Mouse (Mus musculus): ENCODE data around the gene Decr2. TPM values are rescaled to one million over a fixed set of nuclear protein-coding genes. Genes with fewer than 3 reads are reported as not detected.

The Decr2 gene
- polyA plus RNA-seq, 1 experiment = 24.3 TPM

- Histone ChIP-seq H3K9me3 (replicated peaks; ENCODE audit: control insufficient read depth, insufficient read depth, low read length, poor library complexity, severe bottlenecking) (no peaks in the 10 kb centered on the region), H3K27ac (ENCODE audit: insufficient read depth, low read length) (no peak overlapping the region), H3K9ac (ENCODE audit: low read depth, poor library complexity, severe bottlenecking) (no peak overlapping the region), H3K36me3 (ENCODE audit: control insufficient read depth, insufficient read depth, low read length, poor library complexity, severe bottlenecking) (peaks cover 6% of the 10 kb centered on the region), H3K4me1 (ENCODE audit: control insufficient read depth, insufficient read depth, low read length) (no peaks in the 10 kb centered on the region), H3K4me3 (ENCODE audit: low read depth, low read length) (no peak overlapping the region), H3K27me3 (ENCODE audit: control insufficient read depth, insufficient read depth, low read length, poor library complexity, severe bottlenecking) (no peaks in the 10 kb centered on the region)
- TF ChIP-seq CTCF (IDR thresholded peaks at IDR 0.05; ENCODE audit: low read depth, low read length) = no peak
- TF ChIP-seq POLR2A (IDR thresholded peaks at IDR 0.05; ENCODE audit: insufficient read depth, low read length) = no peak
- TF ChIP-seq EP300 (IDR thresholded peaks at IDR 0.05; ENCODE audit: insufficient read depth, low read depth, low read length) = no peak
These were observed 42.0 kb upstream of the Decr2 start for GRCm38 (mm10) chr17:26131856-26132853.

GRCm38 (mm10) chr17:26131062-26131732, 41.1 kb upstream of the Decr2 start:
- TF ChIP-seq CTCF (IDR thresholded peaks at IDR 0.05; ENCODE audit: low read depth, low read length) = no peak
- no peak for TF ChIP-seq EP300 (IDR thresholded peaks at IDR 0.05; ENCODE audit: insufficient read depth, low read depth, low read length)
- TF ChIP-seq POLR2A (IDR thresholded peaks at IDR 0.05; ENCODE audit: insufficient read depth, low read length) = no peak
- H3K4me3 ChIP-seq (ENCODE audit: low read depth, low read length) = peak overlapping the region; percentile 20

GRCm38 (mm10) chr17:26125226-26125625, 35.1 kb upstream of the Decr2 start:
- H3K27me3 ChIP-seq (ENCODE audit: control insufficient read depth, insufficient read depth, low read length, poor library complexity, severe bottlenecking) = no peaks in the 10 kb centered on the region
- H3K4me3 ChIP-seq (ENCODE audit: low read depth, low read length) = no peak overlapping the region
- H3K9me3 ChIP-seq (replicated peaks; ENCODE audit: control insufficient read depth, insufficient read depth, low read length, poor library complexity, severe bottlenecking) = no peaks in the 10 kb centered on the region
- no peak for TF ChIP-seq CTCF (IDR thresholded peaks at IDR 0.05; ENCODE audit: low read depth, low read length)
- no peak for TF ChIP-seq EP300 (IDR thresholded peaks at IDR 0.05; ENCODE audit: insufficient read depth, low read depth, low read length)
- TF ChIP-seq POLR2A (IDR thresholded peaks at IDR 0.05; ENCODE audit: insufficient read depth, low read length) = no peak
- no peak overlapping the region for H3K27ac ChIP-seq (ENCODE audit: insufficient read depth, low read length)
- H3K36me3 ChIP-seq (ENCODE audit: control insufficient read depth, insufficient read depth, low read length, poor library complexity, severe bottlenecking) = peaks cover 24% of the 10 kb centered on the region
- no peak overlapping the region for H3K9ac ChIP-seq (ENCODE audit: low read depth, poor library complexity, severe bottlenecking)
- no peaks in the 10 kb centered on the region for H3K4me1 ChIP-seq (ENCODE audit: control insufficient read depth, insufficient read depth, low read length)

More at GRCm38 (mm10) chr17:26131062-26131732, 41.1 kb upstream of the Decr2 start:
- no peak overlapping the region for H3K27ac ChIP-seq (ENCODE audit: insufficient read depth, low read length)
- no peak overlapping the region for H3K9ac ChIP-seq (ENCODE audit: low read depth, poor library complexity, severe bottlenecking)
- H3K27me3 ChIP-seq (ENCODE audit: control insufficient read depth, insufficient read depth, low read length, poor library complexity, severe bottlenecking) = no peaks in the 10 kb centered on the region
- H3K4me1 ChIP-seq (ENCODE audit: control insufficient read depth, insufficient read depth, low read length) = no peaks in the 10 kb centered on the region
- peaks cover 14% of the 10 kb centered on the region for H3K36me3 ChIP-seq (ENCODE audit: control insufficient read depth, insufficient read depth, low read length, poor library complexity, severe bottlenecking)
- no peaks in the 10 kb centered on the region for H3K9me3 ChIP-seq (replicated peaks; ENCODE audit: control insufficient read depth, insufficient read depth, low read length, poor library complexity, severe bottlenecking)

GRCm38 (mm10) chr17:26124560-26124959, 34.4 kb upstream of the Decr2 start:
- Histone ChIP-seq H3K4me3 (ENCODE audit: low read depth, low read length) (peak overlapping the region; percentile 76), H3K27me3 (ENCODE audit: control insufficient read depth, insufficient read depth, low read length, poor library complexity, severe bottlenecking) (no peaks in the 10 kb centered on the region), H3K36me3 (ENCODE audit: control insufficient read depth, insufficient read depth, low read length, poor library complexity, severe bottlenecking) (peaks cover 24% of the 10 kb centered on the region), H3K9me3 (replicated peaks; ENCODE audit: control insufficient read depth, insufficient read depth, low read length, poor library complexity, severe bottlenecking) (no peaks in the 10 kb centered on the region), H3K4me1 (ENCODE audit: control insufficient read depth, insufficient read depth, low read length) (peaks cover 4% of the 10 kb centered on the region), H3K27ac (ENCODE audit: insufficient read depth, low read length) (no peak overlapping the region), H3K9ac (ENCODE audit: low read depth, poor library complexity, severe bottlenecking) (peak overlapping the region; percentile 50)
- no peak for TF ChIP-seq EP300 (IDR thresholded peaks at IDR 0.05; ENCODE audit: insufficient read depth, low read depth, low read length)
- no peak for TF ChIP-seq CTCF (IDR thresholded peaks at IDR 0.05; ENCODE audit: low read depth, low read length)
- no peak for TF ChIP-seq POLR2A (IDR thresholded peaks at IDR 0.05; ENCODE audit: insufficient read depth, low read length)

GRCm38 (mm10) chr17:26123267-26123684, 33.1 kb upstream of the Decr2 start, which contains the start of gene Mrpl28:
Gene Mrpl28, plus strand, starts transcription at chr17:26123500.
- Histone ChIP-seq H3K4me1 (ENCODE audit: control insufficient read depth, insufficient read depth, low read length) (peaks cover 4% of the 10 kb centered on the region), H3K27me3 (ENCODE audit: control insufficient read depth, insufficient read depth, low read length, poor library complexity, severe bottlenecking) (no peaks in the 10 kb centered on the region), H3K4me3 (ENCODE audit: low read depth, low read length) (peak within 1 kb of the TSS; percentile 76), H3K9me3 (replicated peaks; ENCODE audit: control insufficient read depth, insufficient read depth, low read length, poor library complexity, severe bottlenecking) (no peaks in the 10 kb centered on the region), H3K36me3 (ENCODE audit: control insufficient read depth, insufficient read depth, low read length, poor library complexity, severe bottlenecking) (peaks cover 23% of the 10 kb centered on the region), H3K27ac (ENCODE audit: insufficient read depth, low read length) (no peak within 1 kb of the TSS), H3K9ac (ENCODE audit: low read depth, poor library complexity, severe bottlenecking) (peak within 1 kb of the TSS; percentile 50)
- TF ChIP-seq EP300 (IDR thresholded peaks at IDR 0.05; ENCODE audit: insufficient read depth, low read depth, low read length) = no peak
- TF ChIP-seq CTCF (IDR thresholded peaks at IDR 0.05; ENCODE audit: low read depth, low read length) = no peak
- peak; percentile 90 for TF ChIP-seq POLR2A (IDR thresholded peaks at IDR 0.05; ENCODE audit: insufficient read depth, low read length)

Measured in ES-Bruce4 (cell line).